Mouse (Mus musculus) 3T3-L1 (cell line): ENCODE measurements around the gene Acly.

Experiments
- DNase-seq: peaks from one replicate; pipeline ENCODE4 v3.0.0-alpha.2; 2015; ENCODE audit warnings: low read depth, low spot score

Gene Acly

GRCm38 (mm10) chr11:100440691-100441522 is 86.9 kb downstream of the Acly start:
- peak; percentile 79 for DNase-seq

GRCm38 (mm10) chr11:100437901-100438300 is 89.9 kb downstream of the Acly start:
- no peak for DNase-seq

GRCm38 (mm10) chr11:100435678-100436246 is 92.0 kb downstream of the Acly start:
- no peak for DNase-seq

DNA sequence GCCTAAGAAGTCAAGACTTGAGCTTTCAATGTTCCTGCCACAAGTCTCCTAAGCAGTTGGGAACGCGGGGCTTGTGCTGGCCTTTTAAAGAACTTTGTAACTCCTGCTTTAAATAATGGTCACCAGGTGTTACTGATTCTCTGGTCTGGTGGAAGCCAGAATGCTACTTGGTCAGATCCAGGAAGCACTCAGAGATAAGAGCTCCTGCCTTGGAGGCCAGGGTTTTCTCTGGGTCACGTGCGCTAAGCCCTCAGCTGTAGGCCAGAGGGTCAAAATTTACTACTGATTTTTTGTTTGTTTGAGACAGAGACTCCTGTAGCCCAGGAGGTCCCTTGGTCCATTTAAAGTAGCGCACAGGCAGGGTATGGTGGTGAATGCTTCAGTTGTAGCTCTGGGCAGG is 95.8 kb downstream of the Acly start:
- no peak for DNase-seq

DNA sequence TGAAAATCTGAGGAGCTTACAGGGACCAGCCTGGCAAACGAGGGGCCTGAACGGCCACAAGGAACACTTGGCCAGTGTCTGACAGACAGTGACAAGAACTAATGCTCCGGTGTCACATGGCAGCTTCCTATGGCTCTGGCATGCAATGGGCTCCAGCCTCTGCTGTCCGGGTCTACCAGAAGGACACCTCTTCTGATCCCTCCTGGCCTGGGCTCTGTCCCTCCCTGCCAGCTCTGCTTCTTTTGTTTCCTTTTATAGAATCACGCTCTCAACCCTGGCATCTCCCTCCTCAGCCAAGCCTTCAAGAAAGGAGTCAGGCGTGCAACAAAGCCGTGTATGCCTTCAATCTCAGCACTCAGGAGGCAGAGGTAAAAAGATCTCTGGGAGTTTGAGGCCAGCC is 97.7 kb downstream of the Acly start:
- DNase-seq = no peak

DNA sequence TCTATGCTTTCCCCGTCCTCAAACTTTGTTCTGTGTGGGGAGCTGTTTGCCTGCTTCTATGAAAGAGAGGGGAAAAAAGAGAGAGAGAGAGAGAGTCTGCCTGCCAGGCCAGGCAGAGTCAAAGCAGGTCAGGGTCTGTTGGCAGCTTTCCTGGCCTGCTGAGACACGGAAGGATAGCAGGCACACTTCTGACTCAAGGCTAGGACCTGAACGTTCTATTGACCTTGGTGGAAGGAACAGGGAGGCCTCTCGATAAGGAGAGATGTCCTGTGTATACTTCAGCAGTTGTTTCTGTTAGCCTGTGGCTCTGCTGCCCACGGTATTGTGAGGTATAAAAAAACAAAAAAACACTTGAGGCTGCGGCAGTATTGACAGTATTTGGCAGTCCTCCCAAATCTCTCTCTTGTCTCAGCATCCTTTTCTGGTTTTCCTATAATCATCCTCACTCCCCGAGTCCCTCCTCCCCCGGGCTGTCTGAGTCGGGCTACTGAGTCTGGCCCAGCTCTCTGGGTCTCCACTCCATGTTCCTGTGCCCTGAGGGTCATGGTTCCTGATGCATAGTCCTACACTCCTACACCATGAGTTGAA is 99.1 kb downstream of the Acly start:
- peak; percentile 20 for DNase-seq

DNA sequence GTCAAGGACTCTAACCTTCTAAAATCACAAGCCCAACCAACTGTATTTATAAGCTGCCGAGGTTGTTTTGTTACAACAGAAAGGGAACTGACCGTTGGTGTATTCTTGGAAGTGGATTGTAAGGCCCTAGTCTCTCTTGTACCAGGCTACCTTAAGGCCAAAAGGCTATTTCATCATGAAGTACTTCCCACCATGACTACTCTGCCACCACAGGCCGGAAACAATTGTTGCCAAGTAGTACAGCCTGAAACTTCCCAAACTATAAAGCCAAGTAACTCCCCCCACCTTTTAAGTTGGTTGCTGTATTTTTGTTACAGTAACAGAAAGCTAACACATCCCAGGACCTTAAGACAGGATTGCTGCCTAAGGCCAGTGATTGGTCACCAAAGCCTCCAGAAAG is 101.0 kb downstream of the Acly start:
- no peak for DNase-seq
